Mouse (Mus musculus) midbrain, embryonic 16.5 days (tissue): ENCODE measurements around the gene Ndufs7. TPM values are rescaled to one million over a fixed set of nuclear protein-coding genes. Genes with fewer than 3 reads are reported as not detected.

Experiments used
- ATAC-seq: fragments of 200-750 bp; cut with Nextera tagmentation; 2 replicates; pipeline ENCODE4 v1.8.0; 2017; ENCODE audit warnings: moderate TSS enrichment
- H3K27ac ChIP-seq: fragments of 300-500 bp; sonication (generic); 2 replicates; pipeline ENCODE4 v1.5.1; 2014; ENCODE audit warnings: mild to moderate bottlenecking, low read length, mixed read lengths
- H3K27me3 ChIP-seq: fragments of 300-500 bp; sonication (generic); 2 replicates; pipeline ENCODE4 v1.6.1; 2014; ENCODE audit warnings: low read depth, low read length, mixed read lengths; ENCODE audit not compliant: control insufficient read depth, insufficient read depth
- H3K36me3 ChIP-seq: fragments of 300-500 bp; sonication (generic); 2 replicates; pipeline ENCODE4 v1.6.1; 2014; ENCODE audit warnings: mild to moderate bottlenecking, low read length, moderate library complexity, mixed read lengths; ENCODE audit not compliant: control insufficient read depth, insufficient read depth
- H3K4me1 ChIP-seq: fragments of 300-500 bp; sonication (generic); 2 replicates; pipeline ENCODE4 v1.6.1; 2014; ENCODE audit warnings: mild to moderate bottlenecking, low read length, mixed read lengths; ENCODE audit not compliant: control insufficient read depth, insufficient read depth
- H3K4me2 ChIP-seq: fragments of 300-500 bp; sonication (generic); 2 replicates; pipeline ENCODE4 v1.6.1; 2014; ENCODE audit warnings: mild to moderate bottlenecking, low read length, mixed read lengths
- H3K4me3 ChIP-seq: fragments of 300-500 bp; sonication (generic); 2 replicates; pipeline ENCODE4 v1.5.1; 2014; ENCODE audit warnings: low read depth, mild to moderate bottlenecking, low read length, moderate library complexity, mixed read lengths
- H3K9ac ChIP-seq: fragments of 300-500 bp; sonication (generic); 2 replicates; pipeline ENCODE4 v1.6.1; 2014; ENCODE audit warnings: low read depth, low read length, mixed read lengths
- H3K9me3 ChIP-seq: fragments of 300-500 bp; sonication (generic); replicated peaks from 2 replicates; pipeline ENCODE4 v1.6.1; 2014; ENCODE audit warnings: mild to moderate bottlenecking, low read length, mixed read lengths; ENCODE audit not compliant: control insufficient read depth, poor library complexity, severe bottlenecking
- WGBS: fragments of 180-500 bp; shearing (Covaris S2); extraction: QIAGEN DNeasy Blood & Tissue Kit; methylation state at CpG from one replicate; pipeline ENCODE4 v1.1.7; 2014; 5-methylcytosine and 5-hydroxymethylcytosine counted together
- polyA plus RNA-seq: library from polyadenylated mRNA; unstranded; fragments of >200 nt; fragmentation: Nextera tagmentation; extraction: Ambion mirVana; gene quantifications from 2 replicates; pipeline ENCODE4 v1.2.1, GENCODE M21; 2015

Gene Ndufs7
- polyA plus RNA-seq, 1 experiment from 2014 or later = 302 TPM

DNA sequence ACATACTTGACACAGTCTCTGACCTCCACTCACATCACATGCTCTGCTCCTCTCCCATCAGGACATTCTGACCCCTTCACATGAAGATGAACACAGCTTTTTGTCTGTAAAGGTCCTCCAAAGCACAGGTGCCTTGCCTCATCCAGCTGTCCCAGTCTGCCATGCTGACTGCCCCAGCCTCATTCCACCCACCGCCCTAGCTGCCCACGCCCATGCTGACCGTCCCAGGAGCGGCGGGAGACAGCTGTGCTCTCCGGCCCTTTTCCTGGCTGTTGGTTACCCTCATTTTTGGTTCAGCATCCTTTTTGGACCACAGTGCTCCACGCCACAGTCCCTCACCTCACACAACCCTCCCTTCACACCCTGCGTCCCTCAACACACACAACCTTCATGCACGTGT lies 29.5 kb downstream of the Ndufs7 start:
- Histone ChIP-seq H3K36me3 (peaks cover 47% of the 10 kb centered on the region), H3K27me3 (no peaks in the 10 kb centered on the region), H3K9ac (no peak overlapping the region), H3K9me3 (no peaks in the 10 kb centered on the region), H3K4me2 (no peak overlapping the region), H3K4me1 (no peaks in the 10 kb centered on the region), H3K27ac (no peak overlapping the region), H3K4me3 (no peak overlapping the region)
- 94% methylated on average over 9 of the region's 9 CpGs for WGBS
- ATAC-seq = no peak

DNA sequence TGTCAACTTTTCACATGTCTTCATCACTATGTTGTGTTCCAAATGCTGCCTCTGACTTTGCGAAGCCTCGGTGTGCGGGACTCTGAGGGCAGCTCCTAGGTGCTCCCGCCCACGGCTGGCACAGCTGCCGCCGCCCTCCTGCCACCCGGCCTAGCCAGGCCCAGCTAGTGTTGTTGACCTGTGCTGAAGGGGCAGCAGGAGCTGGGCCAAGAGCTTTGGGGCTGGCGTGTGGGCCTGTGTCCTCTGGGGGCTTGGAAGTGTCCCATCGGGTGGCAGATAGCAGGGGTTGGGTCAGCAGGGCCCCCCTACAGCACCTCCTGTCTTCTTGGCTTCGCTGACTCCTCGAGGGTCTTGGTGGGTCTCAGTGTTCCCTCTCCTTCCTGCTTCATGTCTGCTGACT lies 30.4 kb downstream of the Ndufs7 start:
- WGBS = 93% methylated on average over 12 of the region's 12 CpGs
- H3K27me3 ChIP-seq = no peaks in the 10 kb centered on the region
- H3K9me3 ChIP-seq = no peaks in the 10 kb centered on the region
- no peak for ATAC-seq
- no peak overlapping the region for H3K27ac ChIP-seq
- no peak overlapping the region for H3K4me3 ChIP-seq
- no peaks in the 10 kb centered on the region for H3K4me1 ChIP-seq
- H3K9ac ChIP-seq = no peak overlapping the region
- no peak overlapping the region for H3K4me2 ChIP-seq
- H3K36me3 ChIP-seq = peaks cover 56% of the 10 kb centered on the region

DNA sequence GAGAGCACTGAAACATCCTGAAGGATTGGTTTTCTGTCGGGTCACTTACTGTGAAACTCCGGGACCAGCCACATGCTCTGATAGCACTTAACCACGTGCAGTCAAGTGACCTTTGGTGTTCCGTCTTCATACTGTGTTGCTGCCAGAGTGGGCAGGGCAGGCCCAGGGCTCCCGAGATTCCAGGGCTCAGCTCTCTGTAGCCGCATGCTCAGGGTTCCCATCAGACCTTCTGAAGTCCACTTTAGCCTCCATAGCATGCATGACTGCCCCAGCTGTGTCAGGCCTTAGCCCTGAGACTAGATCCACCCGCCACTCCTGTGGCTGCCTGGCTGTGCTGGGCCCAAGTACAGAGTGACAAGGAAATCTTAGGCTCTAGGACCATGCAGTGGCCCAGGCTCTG lies 32.4 kb downstream of the Ndufs7 start:
- no peak overlapping the region for H3K27ac ChIP-seq
- H3K9ac ChIP-seq = no peak overlapping the region
- no peak overlapping the region for H3K4me3 ChIP-seq
- H3K4me2 ChIP-seq = no peak overlapping the region
- no peak for ATAC-seq
- H3K27me3 ChIP-seq = no peaks in the 10 kb centered on the region
- 84% methylated on average over 7 of the region's 7 CpGs for whole genome bisulfite sequencing
- H3K9me3 ChIP-seq = no peaks in the 10 kb centered on the region
- H3K4me1 ChIP-seq = no peaks in the 10 kb centered on the region
- peaks cover 66% of the 10 kb centered on the region for H3K36me3 ChIP-seq

DNA sequence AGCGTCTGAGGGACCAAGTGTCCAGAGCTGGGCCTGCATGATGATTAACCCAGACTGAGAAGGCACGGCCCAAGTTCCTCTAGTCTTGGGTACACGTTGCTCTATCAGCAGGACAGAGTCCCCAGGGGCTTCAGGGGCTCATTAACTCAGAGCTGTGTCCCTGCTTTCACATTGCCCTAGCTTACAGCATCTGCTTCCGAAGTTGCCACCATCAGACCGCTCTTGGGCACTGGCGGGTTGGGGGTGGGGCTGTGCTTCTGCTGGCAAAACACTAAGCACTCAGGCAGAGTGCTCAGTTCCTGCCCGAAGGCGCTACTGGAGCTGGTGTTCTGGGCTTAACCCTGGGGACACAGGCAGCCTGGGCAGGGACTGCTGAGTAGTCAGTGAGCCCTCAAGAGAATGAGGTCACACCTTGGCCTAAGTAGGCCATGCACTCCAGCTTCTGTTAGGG lies 33.0 kb downstream of the Ndufs7 start:
- Histone ChIP-seq H3K4me3 (no peak overlapping the region), H3K27ac (no peak overlapping the region), H3K4me2 (no peak overlapping the region), H3K4me1 (no peaks in the 10 kb centered on the region), H3K36me3 (peaks cover 68% of the 10 kb centered on the region), H3K9ac (no peak overlapping the region), H3K27me3 (no peaks in the 10 kb centered on the region), H3K9me3 (no peaks in the 10 kb centered on the region)
- ATAC-seq = no peak
- 55% methylated on average over 8 of the region's 8 CpGs for WGBS

DNA sequence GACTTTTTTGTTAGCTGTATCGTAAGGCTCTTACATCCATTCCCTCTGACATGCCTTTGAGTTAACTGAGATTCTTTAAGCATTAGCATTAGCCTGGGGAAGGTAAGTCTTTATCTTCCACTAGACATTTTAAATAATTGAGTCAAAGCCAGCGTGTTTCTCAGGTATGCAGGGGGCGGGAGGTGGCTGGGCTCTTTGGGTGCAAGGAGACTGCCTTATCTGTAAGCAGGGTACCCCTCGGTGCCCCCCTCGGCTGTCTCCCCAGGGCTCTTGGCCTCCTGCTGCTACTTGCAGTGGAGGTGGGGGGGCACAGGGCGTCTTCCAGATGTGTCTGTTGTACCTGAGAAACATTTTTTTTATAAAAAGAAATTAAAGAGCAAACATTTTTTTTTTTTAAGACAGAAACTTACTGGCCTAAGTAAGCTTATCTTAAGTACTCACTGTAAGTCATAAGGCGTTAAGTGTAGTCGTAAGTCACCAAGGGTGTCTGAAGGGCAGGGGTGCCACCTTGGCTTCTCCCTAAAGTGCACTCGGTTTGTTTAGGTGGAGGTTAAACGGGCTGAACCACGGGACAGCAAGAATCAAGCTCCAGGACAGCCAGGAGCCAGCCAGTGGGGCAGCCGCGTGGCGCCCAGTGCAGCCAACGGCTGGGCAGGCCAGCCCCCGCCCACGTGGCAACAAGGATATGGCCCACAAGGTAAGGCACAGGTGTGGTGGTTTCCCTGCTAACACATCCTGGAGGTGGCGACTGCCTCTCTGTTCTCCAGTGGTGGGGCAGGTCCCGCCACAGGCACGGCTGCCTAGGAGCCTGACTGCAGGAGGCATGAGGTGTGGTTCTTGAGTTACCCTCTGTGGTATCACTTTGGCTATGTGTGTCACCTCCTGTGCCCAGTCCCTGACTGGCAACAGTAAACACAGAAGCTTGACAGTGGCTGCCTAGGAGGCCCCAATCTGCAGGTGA lies 33.8 kb downstream of the Ndufs7 start:
- ATAC-seq = no peak
- no peaks in the 10 kb centered on the region for H3K4me1 ChIP-seq
- WGBS = 93% methylated on average over 20 of the region's 20 CpGs
- H3K4me2 ChIP-seq = no peak overlapping the region
- no peak overlapping the region for H3K27ac ChIP-seq
- no peak overlapping the region for H3K4me3 ChIP-seq
- no peaks in the 10 kb centered on the region for H3K27me3 ChIP-seq
- H3K36me3 ChIP-seq = peaks cover 61% of the 10 kb centered on the region
- H3K9me3 ChIP-seq = no peaks in the 10 kb centered on the region
- H3K9ac ChIP-seq = 0 out of 2 replicates have a peak overlapping the region, but pooled peaks have one; percentile 20

GRCm38 (mm10) chr10:80285222-80286070 lies 36.5 kb downstream of the Ndufs7 start:
- no peaks in the 10 kb centered on the region for H3K27me3 ChIP-seq
- no peak overlapping the region for H3K4me3 ChIP-seq
- no peak overlapping the region for H3K4me2 ChIP-seq
- ATAC-seq = no peak
- no peaks in the 10 kb centered on the region for H3K9me3 ChIP-seq
- H3K27ac ChIP-seq = no peak overlapping the region
- H3K4me1 ChIP-seq = no peaks in the 10 kb centered on the region
- peaks cover 40% of the 10 kb centered on the region for H3K36me3 ChIP-seq
- no peak overlapping the region for H3K9ac ChIP-seq
- 77% methylated on average over 13 of the region's 15 CpGs for WGBS

DNA sequence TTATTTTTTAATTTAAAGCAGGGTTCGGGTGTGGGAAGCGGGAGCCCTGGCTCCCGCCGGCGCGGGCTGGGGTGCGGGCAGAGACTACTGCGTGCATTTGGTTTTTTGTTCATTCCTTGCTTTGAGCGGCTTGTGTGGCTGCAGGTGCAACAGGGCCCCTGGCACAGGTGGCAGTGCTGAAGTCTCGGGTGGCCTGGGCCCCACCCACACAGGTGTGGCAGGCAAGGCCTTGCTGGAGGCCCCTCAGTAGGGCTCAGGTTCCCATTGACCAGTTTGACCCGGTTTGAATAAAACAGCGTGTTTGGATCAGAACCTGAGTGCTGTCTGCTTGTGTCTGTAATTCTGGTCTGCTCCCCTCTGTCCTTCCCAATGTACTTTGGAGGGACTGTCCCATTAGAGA lies 39.2 kb downstream of the Ndufs7 start:
- H3K27me3 ChIP-seq = no peaks in the 10 kb centered on the region
- peaks cover 5% of the 10 kb centered on the region for H3K4me1 ChIP-seq
- H3K36me3 ChIP-seq = peaks cover 31% of the 10 kb centered on the region
- no peak overlapping the region for H3K4me3 ChIP-seq
- H3K27ac ChIP-seq = no peak overlapping the region
- H3K9me3 ChIP-seq = no peaks in the 10 kb centered on the region
- H3K4me2 ChIP-seq = no peak overlapping the region
- 93% methylated on average over 12 of the region's 12 CpGs for WGBS
- no peak for ATAC-seq
- no peak overlapping the region for H3K9ac ChIP-seq

- Histone ChIP-seq H3K36me3 (peaks cover 25% of the 10 kb centered on the region), H3K9ac (no peak overlapping the region), H3K27ac (no peak overlapping the region), H3K27me3 (no peaks in the 10 kb centered on the region), H3K4me1 (peaks cover 10% of the 10 kb centered on the region), H3K4me3 (no peak overlapping the region), H3K9me3 (no peaks in the 10 kb centered on the region), H3K4me2 (no peak overlapping the region)
- 68% methylated on average over 8 of the region's 8 CpGs for whole genome bisulfite sequencing
- no peak for ATAC-seq
Measured at GRCm38 (mm10) chr10:80288657-80289056, 39.7 kb downstream of the Ndufs7 start.
